20 mouse cellular contexts compared by ENCODE assay signal in the genomic region with DNA sequence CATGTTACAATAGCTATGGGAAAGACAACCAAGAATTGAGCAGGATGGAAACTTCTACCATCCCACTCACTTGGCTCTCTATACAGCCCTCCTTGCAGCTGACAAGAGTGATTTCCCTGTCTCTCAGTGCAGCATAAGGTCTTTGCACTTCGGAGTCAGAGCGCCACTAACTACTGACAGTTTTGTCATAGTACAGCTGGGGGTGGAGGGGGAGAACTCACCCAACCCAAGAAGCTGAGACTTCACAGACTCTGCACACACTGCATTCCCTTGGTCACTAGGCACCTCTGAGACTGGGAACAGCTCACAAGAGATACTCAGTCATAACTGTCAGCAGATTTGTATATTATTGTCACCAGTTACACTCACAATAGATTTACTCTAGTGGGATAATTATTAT.
A peak's percentile ranks its signal among the peaks of the same experiment; 100 is the strongest.
DNase-seq lines count a peak whose midpoint lies in the region; ATAC-seq and TF ChIP-seq lines count a peak whose summit lies in the region.
"Had no signal": no experiment of that assay in that cellular context is flagged by ENCODE, and none has a peak within 500 bp of the region (broad histone marks: within the 10 kb centered on the region; RNA-seq: fewer than 3 reads in every experiment).

No protein-coding gene starts in this region.

- H3K36me3 ChIP-seq in forebrain, embryonic 14.5 days (ENCODE audit: control insufficient read depth, insufficient read depth, low read length): no peaks in the 10 kb centered on the region
- no peaks in the 10 kb centered on the region for H3K36me3 ChIP-seq in forebrain, embryonic 11.5 days (ENCODE audit: control insufficient read depth, insufficient read depth, low read length)
- no peaks in the 10 kb centered on the region for H3K36me3 ChIP-seq in kidney, postnatal 0 days (ENCODE audit: insufficient read depth, low read length)
- H3K36me3 ChIP-seq in neural tube, embryonic 14.5 days (ENCODE audit: control insufficient read depth, insufficient read depth, low read length): no peaks in the 10 kb centered on the region
- no peaks in the 10 kb centered on the region for H3K36me3 ChIP-seq in neural tube, embryonic 15.5 days
- H3K36me3 ChIP-seq: limb, embryonic 13.5 days had no signal

- H3K27me3 ChIP-seq in forebrain, embryonic 14.5 days (replicated peaks; ENCODE audit: control insufficient read depth, insufficient read depth, low read length): no peaks in the 10 kb centered on the region
- H3K27me3 ChIP-seq in forebrain, embryonic 11.5 days (ENCODE audit: control insufficient read depth, insufficient read depth, low read length): no peaks in the 10 kb centered on the region
- H3K27me3 ChIP-seq in kidney, postnatal 0 days (ENCODE audit: insufficient read depth, low read length): no peaks in the 10 kb centered on the region
- no peaks in the 10 kb centered on the region for H3K27me3 ChIP-seq in neural tube, embryonic 14.5 days (ENCODE audit: control insufficient read depth, insufficient read depth, low read length)
- H3K27me3 ChIP-seq in neural tube, embryonic 15.5 days (replicated peaks): no peaks in the 10 kb centered on the region
- H3K27me3 ChIP-seq: limb, embryonic 13.5 days; megakaryocyte, embryonic 14.5 days had no signal

- H3K9me3 ChIP-seq in forebrain, embryonic 14.5 days (replicated peaks; ENCODE audit: control insufficient read depth, low read length): no peaks in the 10 kb centered on the region
- no peaks in the 10 kb centered on the region for H3K9me3 ChIP-seq in forebrain, embryonic 11.5 days (ENCODE audit: control insufficient read depth, low read length)
- no peaks in the 10 kb centered on the region for H3K9me3 ChIP-seq in kidney, postnatal 0 days (replicated peaks; ENCODE audit: low read length)
- H3K9me3 ChIP-seq in neural tube, embryonic 14.5 days (ENCODE audit: control insufficient read depth, low read length): no peaks in the 10 kb centered on the region
- H3K9me3 ChIP-seq in neural tube, embryonic 15.5 days (replicated peaks): no peaks in the 10 kb centered on the region
- H3K9me3 ChIP-seq: limb, embryonic 13.5 days; megakaryocyte, embryonic 14.5 days had no signal

- TF ChIP-seq CTCF in kidney, postnatal 0 days (IDR thresholded peaks at IDR 0.05; ENCODE audit: low read depth): no peak

- peak overlapping the region; percentile 45; the same call in 1 of the 2 replicates for H3K27ac ChIP-seq in forebrain, embryonic 14.5 days (ENCODE audit: low read depth, low read length)
- no peak overlapping the region for H3K27ac ChIP-seq in forebrain, embryonic 11.5 days (ENCODE audit: low read depth, low read length)
- no peak overlapping the region for H3K27ac ChIP-seq in kidney, postnatal 0 days
- 0 out of 2 replicates have a peak overlapping the region, but pooled peaks have one; percentile 28 for H3K27ac ChIP-seq in neural tube, embryonic 14.5 days (ENCODE audit: low read depth, low read length)
- H3K27ac ChIP-seq in neural tube, embryonic 15.5 days (replicated peaks): no peak overlapping the region
- H3K27ac ChIP-seq: limb, embryonic 13.5 days; liver, embryonic 14.5 days had no signal

- peak; percentile 72 for DNase-seq in forebrain, embryonic 14.5 days (ENCODE audit: low spot score)
- no peak for DNase-seq in forebrain, embryonic 11.5 days (ENCODE audit: low spot score)
- DNase-seq in kidney, postnatal 0 days (ENCODE audit: low spot score): peak; percentile 29
- no peak for DNase-seq in kidney, adult 11 months
- DNase-seq in telencephalon, adult 2 months (ENCODE audit: low read depth, low spot score): peak; percentile 51
- DNase-seq in left cerebral cortex, postnatal 36 days (ENCODE audit: low spot score in 2 of 2): no peak
- DNase-seq: cerebellum, adult 11 months; cerebellum, postnatal 25 days; gastrocnemius, postnatal 36 days; kidney, postnatal 25 days; layer of hippocampus, adult 9-11 months; right cerebral cortex, postnatal 25 days; thymus, postnatal 36 days had no signal

- 57% methylated on average over 2 of the region's 2 CpGs for WGBS in forebrain, embryonic 14.5 days
- 87% methylated on average over 2 of the region's 2 CpGs for WGBS in forebrain, embryonic 11.5 days
- 61% methylated on average over 2 of the region's 2 CpGs for WGBS in kidney, postnatal 0 days
- WGBS in neural tube, embryonic 14.5 days: 88% methylated on average over 2 of the region's 2 CpGs
- 74% methylated on average over 2 of the region's 2 CpGs for WGBS in neural tube, embryonic 15.5 days

- H3K4me1 ChIP-seq in forebrain, embryonic 14.5 days (ENCODE audit: control insufficient read depth, insufficient read depth, low read length): peaks cover 2% of the 10 kb centered on the region; the same call in 1 of the 2 replicates
- no peaks in the 10 kb centered on the region for H3K4me1 ChIP-seq in forebrain, embryonic 11.5 days (replicated peaks; ENCODE audit: control insufficient read depth, insufficient read depth, low read length)
- no peaks in the 10 kb centered on the region for H3K4me1 ChIP-seq in kidney, postnatal 0 days (replicated peaks; ENCODE audit: insufficient read depth, low read length)
- H3K4me1 ChIP-seq in neural tube, embryonic 14.5 days (ENCODE audit: control insufficient read depth, insufficient read depth, low read length): no peaks in the 10 kb centered on the region
- H3K4me1 ChIP-seq in neural tube, embryonic 15.5 days: no peaks in the 10 kb centered on the region
- H3K4me1 ChIP-seq: limb, embryonic 13.5 days; megakaryocyte, embryonic 14.5 days had no signal

- no peak overlapping the region for H3K4me3 ChIP-seq in forebrain, embryonic 14.5 days (ENCODE audit: low read depth, low read length)
- H3K4me3 ChIP-seq in forebrain, embryonic 11.5 days (ENCODE audit: low read depth, low read length): no peak overlapping the region
- no peak overlapping the region for H3K4me3 ChIP-seq in kidney, postnatal 0 days (replicated peaks; ENCODE audit: low read depth, low read length)
- no peak overlapping the region for H3K4me3 ChIP-seq in neural tube, embryonic 14.5 days (ENCODE audit: low read depth, low read length)
- H3K4me3 ChIP-seq in neural tube, embryonic 15.5 days (replicated peaks): no peak overlapping the region
- H3K4me3 ChIP-seq: limb, embryonic 13.5 days; megakaryocyte, embryonic 14.5 days had no signal

- intact Hi-C loops in left cerebral cortex, postnatal 36 days (cut with DNase I): no loop called here

- no peak overlapping the region for H3K4me2 ChIP-seq in forebrain, embryonic 14.5 days (ENCODE audit: low read length)
- H3K4me2 ChIP-seq in forebrain, embryonic 11.5 days (ENCODE audit: low read depth, low read length, severe bottlenecking): no peak overlapping the region
- H3K4me2 ChIP-seq in kidney, postnatal 0 days (ENCODE audit: low read length): no peak overlapping the region
- no peak overlapping the region for H3K4me2 ChIP-seq in neural tube, embryonic 14.5 days (ENCODE audit: low read depth, low read length)
- H3K4me2 ChIP-seq in neural tube, embryonic 15.5 days: no peak overlapping the region
- H3K4me2 ChIP-seq: heart, embryonic 11.5 days; limb, embryonic 13.5 days had no signal

- ATAC-seq in forebrain, embryonic 14.5 days: peak; percentile 78
- ATAC-seq in forebrain, embryonic 11.5 days (replicated peaks; ENCODE audit: low FRiP score): no peak
- ATAC-seq in kidney, postnatal 0 days (replicated peaks; ENCODE audit: low FRiP score, low read depth): no peak
- peak; percentile 46; the same call in 1 of the 2 replicates for ATAC-seq in neural tube, embryonic 14.5 days (ENCODE audit: low read depth)
- ATAC-seq in neural tube, embryonic 15.5 days (ENCODE audit: low FRiP score): no peak
- ATAC-seq: midbrain, embryonic 16.5 days had no signal

- H3K9ac ChIP-seq in forebrain, embryonic 14.5 days (ENCODE audit: low read length): no peak overlapping the region
- H3K9ac ChIP-seq in forebrain, embryonic 11.5 days (ENCODE audit: low read length): no peak overlapping the region
- H3K9ac ChIP-seq in kidney, postnatal 0 days (ENCODE audit: low read depth, low read length): no peak overlapping the region
- H3K9ac ChIP-seq in neural tube, embryonic 14.5 days (replicated peaks; ENCODE audit: low read depth, low read length): no peak overlapping the region
- H3K9ac ChIP-seq in neural tube, embryonic 15.5 days (replicated peaks): no peak overlapping the region
- H3K9ac ChIP-seq: limb, embryonic 13.5 days; liver, embryonic 14.5 days had no signal

Comparison
In these comparisons a context has a peak if more than half of its experiments do, and no peak if none do; other contexts are left out.
1. ATAC-seq: peak in forebrain, embryonic 14.5 days (single experiment) and neural tube, embryonic 14.5 days (single experiment); none in forebrain, embryonic 11.5 days (single experiment), kidney, postnatal 0 days (single experiment) and neural tube, embryonic 15.5 days (single experiment).
2. DNase-seq: peak in forebrain, embryonic 14.5 days (single experiment), kidney, postnatal 0 days (single experiment) and telencephalon, adult 2 months (single experiment); none in forebrain, embryonic 11.5 days (single experiment), kidney, adult 11 months (single experiment) and left cerebral cortex, postnatal 36 days (0 of 2).
3. H3K27ac ChIP-seq: peak in forebrain, embryonic 14.5 days (single experiment) and neural tube, embryonic 14.5 days (single experiment); none in forebrain, embryonic 11.5 days (single experiment), kidney, postnatal 0 days (single experiment) and neural tube, embryonic 15.5 days (single experiment).